Mouse (Mus musculus): Measurements from ENCODE around the gene Nfix.

Gene Nfix

GRCm38 (mm10) chr8:84797971-84798370 lies 2.2 kb downstream of the Nfix start:
- DNase-seq (ENCODE audit: low spot score in 2 of 2): peak in 1 of 2 experiments; percentile 65

GRCm38 (mm10) chr8:84797256-84797797 lies 2.8 kb downstream of the Nfix start:
- no peak for DNase-seq (ENCODE audit: low spot score in 2 of 2)

GRCm38 (mm10) chr8:84794486-84794885 lies 5.7 kb downstream of the Nfix start:
- DNase-seq (ENCODE audit: low spot score in 2 of 2): peak in 1 of 2 experiments; percentile 58

GRCm38 (mm10) chr8:84793791-84794485 lies 6.2 kb downstream of the Nfix start:
- DNase-seq (ENCODE audit: low spot score in 2 of 2): peak; percentile 43 to 83

GRCm38 (mm10) chr8:84793134-84793533 lies 7.0 kb downstream of the Nfix start:
- no peak for DNase-seq (ENCODE audit: low spot score in 2 of 2)

GRCm38 (mm10) chr8:84792429-84792947 lies 7.7 kb downstream of the Nfix start:
- no peak for DNase-seq (ENCODE audit: low spot score in 2 of 2)

GRCm38 (mm10) chr8:84790537-84790936 lies 9.6 kb downstream of the Nfix start:
- no peak for DNase-seq (ENCODE audit: low spot score in 2 of 2)

GRCm38 (mm10) chr8:84789855-84790486 lies 10.2 kb downstream of the Nfix start:
- DNase-seq (ENCODE audit: low spot score in 2 of 2): peak in 1 of 2 experiments; percentile 79

- DNase-seq (ENCODE audit: low spot score in 2 of 2): no peak
These were observed 10.8 kb downstream of the Nfix start for GRCm38 (mm10) chr8:84789345-84789744.

- DNase-seq (ENCODE audit: low spot score in 2 of 2): no peak
These were observed 11.2 kb downstream of the Nfix start for GRCm38 (mm10) chr8:84788896-84789295.

- DNase-seq (ENCODE audit: low spot score in 2 of 2): no peak
These were observed 12.4 kb downstream of the Nfix start for GRCm38 (mm10) chr8:84787523-84788302.

- DNase-seq (ENCODE audit: low spot score in 2 of 2): no peak
These were observed 13.2 kb downstream of the Nfix start for GRCm38 (mm10) chr8:84786801-84787467.

GRCm38 (mm10) chr8:84785756-84786677 lies 14.1 kb downstream of the Nfix start:
- DNase-seq (ENCODE audit: low spot score in 2 of 2): peak in 1 of 2 experiments; percentile 56

GRCm38 (mm10) chr8:84785506-84785755 lies 14.7 kb downstream of the Nfix start:
- no peak for DNase-seq (ENCODE audit: low spot score in 2 of 2)

- peak in 1 of 2 experiments; percentile 44 for DNase-seq (ENCODE audit: low spot score in 2 of 2)
These were observed 15.3 kb downstream of the Nfix start for GRCm38 (mm10) chr8:84784681-84785505.

GRCm38 (mm10) chr8:84783919-84784581 lies 16.1 kb downstream of the Nfix start:
- DNase-seq (ENCODE audit: low spot score in 2 of 2): no peak

GRCm38 (mm10) chr8:84783198-84783918 lies 16.8 kb downstream of the Nfix start:
- DNase-seq (ENCODE audit: low spot score in 2 of 2): no peak

- no peak for DNase-seq (ENCODE audit: low spot score in 2 of 2)
These were observed 17.5 kb downstream of the Nfix start for GRCm38 (mm10) chr8:84782680-84783079.
